Mouse (Mus musculus): ENCODE measurements around the gene Ly75.

Ly75 gene

DNA sequence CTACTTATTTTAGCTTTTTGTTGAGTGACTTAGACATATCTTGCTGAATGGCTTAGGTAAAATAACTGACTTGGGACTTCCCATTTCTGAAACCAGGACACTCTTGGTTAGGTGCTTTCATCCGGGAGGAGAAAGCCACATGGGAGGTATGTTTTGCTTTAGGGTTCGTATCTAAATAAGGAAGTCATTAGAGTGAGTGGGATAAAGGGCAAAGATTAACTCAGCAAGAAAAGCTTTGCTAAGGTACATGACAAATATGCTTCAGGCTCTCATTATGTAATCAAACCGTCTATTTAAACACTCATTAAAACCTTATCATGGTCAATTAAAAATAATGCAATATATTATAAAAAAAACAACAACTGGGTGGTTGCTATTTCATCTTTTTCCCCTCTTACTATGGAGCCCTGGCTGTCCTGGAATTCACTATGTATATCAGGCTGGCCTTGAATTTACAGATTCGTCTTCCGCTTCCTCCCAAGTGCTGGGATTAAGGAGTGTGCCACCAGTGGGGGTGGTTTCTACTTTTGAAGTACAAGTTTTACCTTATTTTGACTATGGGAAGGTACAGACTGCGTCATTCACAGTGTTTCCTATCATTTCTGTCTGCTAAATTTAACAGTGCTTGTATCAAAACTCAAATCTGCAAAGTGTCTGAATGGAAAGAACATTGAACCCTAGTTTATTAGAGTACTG lies 60.9 kb downstream of the Ly75 start:
- no peak for DNase-seq (ENCODE audit: low read depth)

DNA sequence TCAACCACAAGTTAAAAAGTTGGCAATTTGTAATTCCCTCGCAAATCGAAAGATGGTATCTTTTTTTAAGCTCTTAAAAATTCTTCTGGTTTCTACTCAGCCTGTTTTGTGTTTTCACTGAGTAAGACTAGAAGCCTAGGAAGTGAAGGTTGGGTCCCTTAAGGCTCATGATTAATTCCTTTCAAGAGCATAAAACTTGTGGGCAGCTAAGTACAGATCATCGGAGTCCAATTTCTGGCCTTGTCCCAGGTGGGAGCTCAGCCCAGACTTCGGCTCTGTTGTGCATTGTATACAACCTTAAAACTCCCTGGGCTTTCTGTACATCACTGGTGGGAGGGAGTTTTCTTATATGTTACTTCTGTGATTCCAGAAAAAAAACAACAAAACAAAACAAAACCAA lies 79.3 kb downstream of the Ly75 start:
- peak; percentile 88 for DNase-seq (ENCODE audit: low read depth)

DNA sequence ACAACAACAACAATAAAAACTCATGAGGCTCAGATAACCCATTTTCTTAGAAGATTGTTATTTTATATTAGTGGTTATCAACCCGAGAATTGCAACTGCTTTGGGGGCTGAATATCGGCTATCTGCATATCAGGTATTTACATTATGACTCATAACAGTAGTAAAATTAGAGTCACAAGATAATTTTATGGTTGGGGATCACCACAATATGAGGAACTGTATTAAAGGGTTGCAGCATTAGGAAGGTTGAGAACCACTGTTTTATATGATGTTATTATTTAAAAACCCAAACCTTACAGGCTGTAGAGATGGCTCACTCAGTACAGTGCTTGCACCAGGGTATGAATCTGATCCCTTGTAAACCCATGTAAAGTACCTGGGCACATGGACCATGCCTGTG lies 83.8 kb downstream of the Ly75 start:
- DNase-seq (ENCODE audit: low read depth), result no peak

DNA sequence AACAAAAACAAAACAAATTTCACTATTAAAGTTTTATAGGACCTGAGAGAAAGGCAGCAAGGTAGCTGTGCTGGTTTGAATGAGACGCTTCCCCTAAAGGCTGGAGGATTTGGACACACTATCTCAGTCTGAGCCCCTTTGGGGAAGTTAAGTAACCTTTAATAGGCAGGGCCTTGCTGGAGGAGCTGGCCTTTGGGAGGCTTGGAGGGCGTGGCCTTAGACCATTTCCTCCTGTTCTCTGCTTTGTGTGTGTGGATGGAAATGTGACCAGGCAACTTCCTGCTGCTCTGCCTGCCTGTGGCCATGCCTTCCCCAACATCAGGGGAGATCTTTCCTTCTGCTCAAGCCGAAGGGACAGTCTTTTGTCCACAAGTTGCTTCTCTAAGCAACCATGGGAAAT lies 84.8 kb downstream of the Ly75 start:
- DNase-seq (ENCODE audit: low read depth), result no peak

DNA sequence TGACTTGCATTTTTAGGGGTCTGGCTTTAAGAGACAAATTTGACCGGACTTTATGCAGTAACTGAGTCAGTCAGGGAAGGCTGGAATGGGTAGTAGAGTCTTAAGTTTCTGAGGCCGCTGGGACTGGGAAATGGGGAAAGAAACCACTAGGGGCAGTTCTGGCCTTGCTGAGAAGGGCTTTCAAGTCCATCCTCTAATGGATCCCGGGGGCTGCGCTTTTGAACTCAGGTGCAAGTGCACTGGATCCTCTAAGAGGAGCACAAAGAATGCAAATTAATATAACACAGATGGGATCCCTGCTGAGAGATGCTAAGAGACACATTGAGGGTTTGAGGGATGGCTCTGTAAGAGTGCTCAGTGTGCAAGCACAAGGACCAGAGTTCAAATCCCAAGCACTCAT lies 91.7 kb downstream of the Ly75 start:
- no peak for DNase-seq (ENCODE audit: low read depth)

DNA sequence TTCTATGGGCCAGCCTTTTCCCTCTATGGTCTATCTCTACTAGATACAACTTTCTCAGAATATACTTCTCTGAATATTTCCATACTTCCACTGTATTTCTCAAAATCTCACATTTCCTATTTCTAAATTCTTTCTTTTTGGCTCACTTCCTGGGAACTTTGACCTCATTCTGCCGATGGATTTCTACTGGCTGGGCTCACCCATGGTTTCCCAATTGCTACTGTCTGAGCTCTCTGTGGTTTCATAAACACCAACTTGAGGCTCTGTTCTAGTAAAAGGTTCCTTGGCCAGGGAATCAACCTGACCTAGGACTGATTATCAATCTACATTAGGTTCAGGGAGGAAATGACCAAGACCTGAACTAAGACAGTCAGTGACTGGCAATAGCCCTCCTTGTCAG lies 93.7 kb downstream of the Ly75 start:
- peak; percentile 36 for DNase-seq (ENCODE audit: low read depth)

DNA sequence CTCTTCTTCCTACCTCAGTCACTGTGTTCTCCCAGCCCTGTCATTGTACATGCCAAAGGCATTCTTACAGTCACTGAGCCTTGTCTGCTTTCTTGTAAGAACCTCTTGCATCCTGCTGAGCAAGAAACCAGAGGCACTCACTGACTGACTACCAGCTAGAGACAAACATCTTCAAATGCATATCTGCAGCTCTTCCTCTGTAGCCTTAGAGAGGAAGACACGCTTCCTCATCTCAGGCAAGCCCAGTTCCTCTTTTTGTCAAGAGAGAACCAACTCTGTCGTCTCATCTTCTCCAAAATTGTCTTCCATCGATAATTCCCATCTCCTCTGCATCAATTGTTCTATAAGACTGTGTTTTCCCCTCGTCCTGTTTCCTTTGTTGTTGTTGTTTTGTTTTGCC lies 94.5 kb downstream of the Ly75 start:
- DNase-seq (ENCODE audit: low read depth), result no peak

DNA sequence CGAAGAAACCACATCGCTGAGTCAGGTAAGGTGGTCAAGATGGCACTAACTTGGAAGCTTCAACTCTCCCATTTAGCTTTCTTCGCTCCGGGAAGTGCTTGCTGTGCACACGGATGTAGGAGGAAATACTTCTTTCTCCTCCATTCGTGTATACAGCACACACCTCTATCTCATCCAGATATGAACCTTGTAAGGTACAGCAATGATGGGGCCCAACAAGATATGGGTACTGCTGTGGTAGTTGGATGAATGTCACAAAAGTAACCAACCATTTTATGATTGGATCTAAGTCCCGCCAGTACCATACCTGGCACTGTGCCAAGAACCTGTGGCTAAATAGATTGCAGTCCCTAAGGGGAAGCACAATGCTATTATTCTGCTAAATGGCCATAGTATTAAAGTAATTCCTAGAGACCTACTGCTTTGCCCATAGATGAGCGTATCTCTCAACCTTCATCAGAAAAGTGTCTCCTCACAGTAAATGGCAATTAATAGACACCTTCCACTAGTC lies 97.9 kb downstream of the Ly75 start:
- no peak for DNase-seq (ENCODE audit: low read depth)

DNA sequence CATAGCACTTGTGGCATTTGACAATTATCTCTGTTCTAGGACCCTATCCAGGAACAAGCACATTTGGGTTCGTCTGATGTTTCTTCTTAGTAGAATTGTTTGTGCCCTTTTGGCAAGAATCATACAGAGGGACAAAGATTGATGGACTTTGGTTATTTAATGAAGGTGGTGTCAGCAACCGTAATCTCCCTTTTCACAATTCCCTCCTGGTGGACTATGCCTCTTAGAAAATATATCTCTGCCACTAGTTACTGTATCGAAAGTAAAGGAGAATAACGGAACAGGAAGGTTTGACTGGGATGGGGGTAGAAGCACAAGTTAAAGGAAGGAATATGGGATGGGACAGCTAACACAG lies 98.7 kb downstream of the Ly75 start, which contains the start of gene Cd302:
Cd302 (minus strand) TSS at position 22 of the 355 bp plus-strand sequence.
- DNase-seq (ENCODE audit: low read depth), result no peak

DNA sequence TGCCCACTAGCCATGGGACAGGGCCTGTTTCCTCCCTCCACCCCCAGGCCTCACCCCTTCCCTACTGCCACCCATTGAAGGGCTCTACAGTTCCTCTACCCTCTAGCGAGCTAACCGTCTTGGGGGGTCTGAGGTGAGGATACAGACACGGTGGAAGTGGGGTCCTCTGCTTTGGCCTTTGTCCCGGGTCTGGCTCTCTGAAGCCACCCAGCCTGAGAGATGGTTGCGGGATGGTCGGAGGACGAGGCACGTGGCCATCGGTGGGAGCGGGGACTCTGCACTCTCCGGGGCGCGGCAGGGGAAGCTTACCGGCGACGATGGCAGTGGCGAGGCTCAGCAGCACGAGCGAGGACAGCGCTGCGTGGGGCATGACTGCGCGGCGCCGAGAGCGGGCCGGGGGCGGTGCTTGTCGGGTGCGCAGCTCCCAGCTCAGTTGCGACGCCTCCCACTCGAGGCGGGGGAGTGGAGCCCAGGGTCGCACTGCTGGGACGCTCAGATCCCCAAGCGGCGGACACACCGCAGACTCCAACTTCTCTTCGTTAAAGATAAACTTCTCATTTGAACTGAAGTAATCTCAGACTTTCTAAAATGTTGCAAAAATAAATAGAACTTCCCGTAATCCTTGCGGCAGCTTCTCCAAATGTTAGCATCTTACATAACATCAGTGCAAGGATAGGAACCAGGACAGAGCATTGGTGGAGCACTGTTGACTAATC lies 99.2 kb downstream of the Ly75 start:
- DNase-seq (ENCODE audit: low read depth), result peak; percentile 64

DNA sequence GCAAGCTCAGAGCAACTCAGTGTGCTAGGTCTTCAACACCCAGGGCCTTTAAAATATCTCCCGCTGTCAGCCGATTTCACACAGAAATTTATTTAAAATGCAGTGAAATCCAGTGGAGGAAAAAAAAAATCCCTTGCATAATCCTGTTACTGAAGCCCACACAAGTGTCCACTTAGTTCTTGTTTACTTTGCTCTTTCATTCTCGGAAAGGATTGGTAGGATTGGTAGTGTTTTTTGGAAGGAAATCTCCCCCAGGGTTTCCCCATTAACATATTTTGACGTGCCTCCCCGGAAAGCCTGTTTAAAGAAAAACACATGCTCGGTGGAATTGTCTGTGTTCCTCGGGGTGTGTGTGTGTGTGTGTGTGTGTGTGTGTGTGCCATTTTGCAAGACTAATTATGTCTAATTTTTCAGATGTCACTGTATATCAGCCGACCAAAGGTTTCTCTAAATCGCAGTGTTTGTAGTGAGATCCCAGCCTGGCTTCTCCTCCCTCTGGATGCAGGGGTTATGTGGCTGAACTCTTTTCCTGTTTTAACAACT lies 99.8 kb downstream of the Ly75 start:
- DNase-seq (ENCODE audit: low read depth), result peak; percentile 63

DNA sequence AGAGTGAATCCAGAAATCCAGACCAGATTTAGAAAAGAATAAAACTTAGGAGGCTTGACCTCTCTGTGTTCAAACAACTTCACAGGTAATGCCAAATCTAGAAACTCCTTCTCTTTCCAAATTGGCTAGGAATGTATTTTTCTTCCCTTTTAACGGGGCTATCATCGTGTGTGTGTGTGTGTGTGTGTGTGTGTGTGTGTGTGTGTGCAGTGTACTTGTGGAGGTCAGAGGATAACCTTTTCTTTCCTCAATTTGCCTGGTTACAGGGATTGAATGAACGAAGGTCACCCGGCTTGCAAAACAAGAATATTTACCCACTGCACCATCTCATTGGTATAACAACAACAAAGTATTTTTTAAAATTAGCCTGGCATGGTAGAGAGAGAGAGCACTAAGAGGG lies 100.5 kb downstream of the Ly75 start:
- DNase-seq (ENCODE audit: low read depth), result no peak

DNA sequence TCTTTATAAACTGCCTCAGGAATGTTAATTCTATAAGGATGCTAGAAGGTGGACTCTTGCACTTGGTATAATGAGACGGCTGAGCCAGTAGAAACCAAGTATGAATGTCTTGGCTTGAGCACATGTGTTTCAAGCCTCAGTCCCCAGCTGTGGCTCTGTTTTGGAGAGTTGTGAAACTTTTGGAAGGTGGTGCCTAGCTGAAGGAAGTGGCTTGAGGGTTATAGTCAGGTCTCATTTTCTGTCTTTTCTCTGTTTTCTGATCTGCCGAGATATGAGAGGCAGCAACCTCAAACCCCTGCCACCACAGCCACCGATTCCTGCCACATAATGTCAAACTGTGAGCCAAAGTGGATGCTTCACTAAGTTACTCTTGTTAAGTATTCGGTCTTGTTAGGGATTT lies 104.5 kb downstream of the Ly75 start:
- no peak for DNase-seq (ENCODE audit: low read depth)

DNA sequence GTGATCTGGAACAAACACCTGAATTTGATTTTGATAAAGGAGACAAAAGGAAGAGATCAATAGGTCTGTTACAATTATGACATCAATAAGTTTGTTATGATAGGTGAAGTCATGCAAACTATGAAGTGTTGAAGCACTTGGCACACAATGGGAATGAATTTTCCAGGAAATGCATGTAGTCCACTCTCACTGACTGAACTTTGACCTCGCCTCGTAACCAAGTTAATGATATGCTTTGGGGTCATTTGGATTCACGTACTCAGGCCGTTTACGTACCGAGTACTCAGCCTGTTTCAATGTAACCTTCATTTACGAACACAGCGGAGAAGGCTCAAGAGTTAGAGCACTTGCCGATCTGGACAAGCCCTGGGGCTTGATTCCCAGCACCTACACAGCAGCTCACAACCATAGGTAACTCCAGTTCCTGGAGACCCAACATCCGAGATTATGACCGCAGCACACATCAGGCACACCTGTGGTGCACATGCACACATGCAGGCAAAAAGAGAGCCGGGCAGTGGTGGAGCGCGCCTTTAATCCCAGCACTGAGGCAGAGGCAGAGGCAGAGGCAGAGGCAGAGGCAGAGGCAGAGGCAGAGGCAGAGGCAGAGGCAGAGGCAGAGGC lies 113.1 kb downstream of the Ly75 start:
- DNase-seq (ENCODE audit: low read depth), result no peak

DNA sequence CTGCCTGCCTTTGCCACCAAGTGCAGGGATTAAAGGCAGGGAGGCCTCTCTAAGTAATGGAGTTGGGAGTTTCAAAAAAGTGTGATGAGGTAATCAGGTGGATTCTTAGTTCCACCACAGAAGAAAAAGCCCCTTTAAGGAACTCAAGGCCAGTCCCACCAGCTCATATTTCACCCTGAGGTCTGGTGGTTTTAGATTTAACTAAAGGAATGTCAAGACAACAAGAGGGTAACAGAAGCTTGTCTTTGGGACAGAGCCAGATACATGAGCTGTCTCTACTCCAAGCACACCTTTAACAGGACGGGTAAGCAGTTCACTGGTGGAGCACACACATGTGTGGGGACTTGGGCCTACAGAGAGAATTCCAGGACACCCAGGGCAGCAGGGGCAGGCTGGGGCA lies 115.5 kb downstream of the Ly75 start:
- DNase-seq (ENCODE audit: low read depth), result no peak

DNA sequence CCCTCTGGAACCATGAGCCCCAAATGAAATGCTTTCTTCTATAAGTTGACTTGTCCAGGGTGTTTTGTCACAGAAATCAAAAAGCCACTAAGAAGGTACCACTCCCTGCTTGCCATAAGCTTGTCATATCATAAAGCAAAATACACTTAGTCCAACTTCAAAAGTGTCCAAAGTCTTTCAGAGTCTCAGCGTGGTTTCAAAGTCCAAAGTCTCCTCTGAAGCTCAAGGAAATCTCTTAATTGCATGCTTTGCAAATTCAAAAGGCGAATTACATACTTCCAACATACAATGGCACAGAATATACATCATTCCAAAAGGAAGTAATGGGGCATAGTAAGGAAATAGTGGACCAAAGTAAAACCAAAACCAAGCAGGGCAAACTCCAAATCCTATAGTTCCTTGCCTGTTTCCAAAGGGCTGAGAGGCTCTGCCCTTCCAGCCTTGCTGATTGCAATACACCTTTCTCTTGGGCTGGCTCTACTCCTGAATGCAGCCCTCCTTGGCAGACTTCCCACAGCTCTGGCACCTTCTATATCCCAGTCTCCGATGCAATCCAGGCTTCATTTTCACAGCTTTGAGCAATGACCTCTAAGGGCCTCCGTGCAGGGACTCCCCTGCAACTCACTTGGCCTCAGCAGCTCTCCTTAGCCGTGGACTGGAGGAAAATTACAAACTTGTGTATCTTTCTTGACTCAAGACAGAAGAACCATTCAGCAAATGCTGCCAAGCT lies 122.3 kb downstream of the Ly75 start:
- no peak for DNase-seq (ENCODE audit: low read depth)

DNA sequence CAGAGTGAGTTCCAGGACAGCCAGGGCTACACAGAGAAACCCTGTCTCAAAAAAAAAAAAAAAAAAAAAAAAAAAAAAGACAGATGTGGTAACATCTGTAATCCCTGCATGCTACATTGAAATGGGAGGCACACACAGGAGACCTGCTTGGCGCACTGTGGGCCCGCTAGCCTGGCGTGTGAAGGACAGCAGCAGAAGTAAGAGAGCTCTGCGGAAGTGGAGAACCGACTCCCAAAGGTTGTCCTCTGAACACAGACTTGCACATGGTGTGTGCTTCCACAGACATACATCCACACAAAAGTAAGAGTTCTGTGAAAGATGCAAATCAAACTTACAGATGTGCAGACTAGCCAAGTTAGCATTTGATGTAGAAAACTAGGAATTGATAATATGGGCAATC lies 123.9 kb downstream of the Ly75 start:
- no peak for DNase-seq (ENCODE audit: low read depth)

DNA sequence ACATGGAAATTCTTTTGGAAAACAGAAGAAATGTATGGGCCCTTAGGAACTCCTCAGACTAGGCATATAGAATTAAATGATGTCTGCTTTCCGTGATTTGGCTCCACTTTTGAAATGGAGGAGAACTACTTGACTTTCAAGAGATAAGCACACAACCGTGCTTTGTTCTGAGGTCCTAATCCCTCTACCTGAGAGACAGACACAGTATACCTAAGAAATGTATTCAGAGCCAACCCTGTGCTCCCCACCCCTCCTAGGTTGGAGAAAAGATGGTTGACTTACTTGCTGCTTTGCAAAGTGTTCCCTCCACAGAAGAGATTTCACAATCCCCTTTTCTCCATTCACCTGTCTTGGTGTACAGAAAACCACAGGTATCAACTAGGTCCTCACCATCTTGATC lies 126.4 kb downstream of the Ly75 start:
- no peak for DNase-seq (ENCODE audit: low read depth)

DNA sequence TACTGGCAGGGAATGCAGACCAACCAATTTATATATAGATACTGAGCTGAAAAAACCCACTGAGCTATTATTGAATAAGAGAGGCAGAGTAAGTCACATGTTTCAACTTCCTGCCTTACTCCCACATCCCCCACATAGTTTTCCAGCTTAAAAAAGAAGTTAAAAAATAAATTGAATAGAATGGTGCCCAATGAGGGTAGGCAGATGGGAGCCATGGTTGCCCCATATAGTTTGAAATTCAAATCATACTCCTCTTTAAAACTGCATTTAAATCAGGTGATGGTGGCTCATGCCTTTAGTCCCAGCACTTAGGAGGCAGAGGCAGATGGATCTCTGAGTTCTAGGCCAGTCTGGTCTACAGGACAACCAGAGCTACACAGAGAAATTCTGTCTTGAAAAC lies 129.6 kb downstream of the Ly75 start:
- no peak for DNase-seq (ENCODE audit: low read depth)

DNA sequence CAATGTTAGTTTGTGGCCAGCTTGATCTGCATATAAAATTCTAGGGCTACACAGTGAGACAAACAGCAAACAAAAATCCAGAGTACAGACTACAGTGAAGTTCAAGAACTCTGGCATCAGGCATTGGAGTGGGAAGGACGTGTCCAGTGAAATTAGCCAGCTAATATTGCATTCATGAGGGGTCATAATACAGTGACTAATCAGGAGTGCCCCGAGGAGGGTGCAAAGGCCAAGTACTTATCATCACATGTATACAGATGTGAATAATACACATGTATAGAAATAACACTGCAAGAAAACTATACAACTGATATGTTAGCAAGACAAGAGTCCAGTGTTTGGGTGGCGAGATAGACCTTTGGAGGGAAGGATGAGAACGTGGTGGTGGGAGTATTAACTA lies 130.3 kb downstream of the Ly75 start:
- DNase-seq (ENCODE audit: low read depth), result no peak
